Mouse (Mus musculus): Measurements from ENCODE around the gene Dbp. TPM values are rescaled to one million over a fixed set of nuclear protein-coding genes. Genes with fewer than 3 reads are reported as not detected.

Dbp gene
- total and polyA plus RNA-seq, 3 experiments: 22.5 to 24.4 TPM; not detected in 1

GRCm38 (mm10) chr7:45715090-45715708 lies 10.3 kb downstream of the Dbp start, which contains the start of gene Rpl18:
Gene Rpl18 (plus strand): TSS chr7:45715457.
- Histone ChIP-seq H3K27me3 (ENCODE audit: control insufficient read depth in 1 of 2, insufficient read depth in 2 of 2, low read length in 2 of 2) (no peaks in the 10 kb centered on the region), H3K27ac (ENCODE audit: control insufficient read depth, low read depth, low read length) (peak within 1 kb of the TSS; percentile 96), H3K9me3 (replicated peaks; ENCODE audit: insufficient read depth, low read length) (no peaks in the 10 kb centered on the region), H3K36me3 (ENCODE audit: control insufficient read depth in 1 of 2, insufficient read depth in 2 of 2, low read length in 2 of 2) (peaks cover 0 to 2% of the 10 kb centered on the region in 2 experiments; a peak in 2 of 4 replicates), H3K4me1 (ENCODE audit: control insufficient read depth in 1 of 2, insufficient read depth in 2 of 2, low read length in 2 of 2) (peaks cover 0 to 5% of the 10 kb centered on the region in 2 experiments; a peak in 1 of 4 replicates), H3K79me2 (ENCODE audit: control insufficient read depth, insufficient read depth, low read length, poor library complexity) (peaks cover 48% of the 10 kb centered on the region), H3K4me3 (ENCODE audit: control insufficient read depth in 1 of 2, insufficient read depth in 1 of 2, low read depth in 2 of 2, low read length in 2 of 2) (peak within 1 kb of the TSS; percentile 71), H3K9ac (ENCODE audit: control insufficient read depth, low read depth, low read length, poor library complexity, severe bottlenecking) (peak within 1 kb of the TSS; percentile 99)
- TF ChIP-seq GABPA (IDR thresholded peaks at IDR 0.05; ENCODE audit: low read depth, low read length) (0 out of 2 replicates have a peak, but pooled peaks have one; percentile 30), BHLHE40 (IDR thresholded peaks at IDR 0.05; ENCODE audit: borderline replicate concordance, low read depth, low read length) (no peak), MAZ (IDR thresholded peaks at IDR 0.05; ENCODE audit: low read depth, low read length) (peak; percentile 94; the same call in 1 of the 2 replicates), NRF1 (IDR thresholded peaks at IDR 0.05; ENCODE audit: insufficient read depth, low read depth, low read length, poor library complexity, severe bottlenecking) (peak; percentile 52; the same call in 1 of the 2 replicates), UBTF (IDR thresholded peaks at IDR 0.05; ENCODE audit: borderline replicate concordance, insufficient read depth, low read depth, low read length) (no peak), EP300 (IDR thresholded peaks at IDR 0.05; ENCODE audit: low read depth in 1 of 2, low read length in 2 of 2) (no peak), MXI1 (IDR thresholded peaks at IDR 0.05; ENCODE audit: low read depth, low read length) (peak; percentile 73), SIN3A (IDR thresholded peaks at IDR 0.05; ENCODE audit: low read length) (peak; percentile 97), NELFE (IDR thresholded peaks at IDR 0.05; ENCODE audit: low read depth, low read length) (peak; percentile 47), KAT2A (conservative IDR thresholded peaks at IDR 0.05; ENCODE audit: low read depth, low read length) (peak; percentile 67), MAX (IDR thresholded peaks at IDR 0.05; ENCODE audit: low read length) (peak; percentile 42; the same call in 1 of the 2 replicates), POLR2A (IDR thresholded peaks at IDR 0.05; ENCODE audit: control insufficient read depth in 1 of 2, insufficient read depth in 1 of 2, low read depth in 1 of 2, low read length in 2 of 2, poor library complexity in 1 of 2) (peak; percentile 58 to 68; a peak in 2 of 4 replicates), TAL1 (IDR thresholded peaks at IDR 0.05; ENCODE audit: low read length) (no peak), ELF1 (IDR thresholded peaks at IDR 0.05; ENCODE audit: low read depth, low read length) (peak; percentile 52; the same call in 1 of the 2 replicates), POLR2AphosphoS2 (IDR thresholded peaks at IDR 0.05; ENCODE audit: low read length) (peak; percentile 90), RAD21 (IDR thresholded peaks at IDR 0.05; ENCODE audit: low read depth, low read length) (no peak), RCOR1 (IDR thresholded peaks at IDR 0.05; ENCODE audit: low read depth, low read length) (no peak), CHD1 (IDR thresholded peaks at IDR 0.05; ENCODE audit: low read depth, low read length) (no peak), ETS1 (IDR thresholded peaks at IDR 0.05; ENCODE audit: low read depth, low read length) (peak; percentile 73; the same call in 1 of the 2 replicates), HCFC1 (IDR thresholded peaks at IDR 0.05; ENCODE audit: low read depth, low read length) (peak; percentile 97), ZMIZ1 (IDR thresholded peaks at IDR 0.05; ENCODE audit: low read depth, low read length) (peak; percentile 40; the same call in 1 of the 2 replicates), TCF12 (IDR thresholded peaks at IDR 0.05; ENCODE audit: low read depth, low read length) (peak; percentile 35; the same call in 1 of the 2 replicates), MYC (IDR thresholded peaks at IDR 0.05; ENCODE audit: low read depth, low read length) (peak; percentile 74), TBP (IDR thresholded peaks at IDR 0.05; ENCODE audit: low read depth, low read length) (peak; percentile 62), CHD2 (IDR thresholded peaks at IDR 0.05; ENCODE audit: low read length) (peak; percentile 50; the same call in 1 of the 2 replicates), SMC3 (IDR thresholded peaks at IDR 0.05; ENCODE audit: low read depth, low read length) (no peak)
- peak; percentile 98 for DNase-seq (ENCODE audit: low read depth, low spot score)
